Mouse (Mus musculus): Measurements from ENCODE around the gene Ankrd39.
"Not testable (repeated sequence)": the region's sequence is repeated elsewhere in the genome, so short reads cannot be mapped to it uniquely, and the experiment has no call there.

Ankrd39 gene

GRCm38 (mm10) chr1:36550075-36550863 is 3.0 kb upstream of the Ankrd39 start:
- no peak for DNase-seq

- DNase-seq: no peak
Observed at GRCm38 (mm10) chr1:36549491-36549890, 2.2 kb upstream of the Ankrd39 start.

GRCm38 (mm10) chr1:36548771-36549170 is 1.5 kb upstream of the Ankrd39 start:
- DNase-seq: no peak

GRCm38 (mm10) chr1:36547981-36548598 is 845 bp upstream of the Ankrd39 start:
- DNase-seq: peak; percentile 71 to 81

GRCm38 (mm10) chr1:36545845-36546600 is 1.2 kb downstream of the Ankrd39 start:
- DNase-seq: no peak

- no peak for DNase-seq
Observed at GRCm38 (mm10) chr1:36545382-36545781, 1.9 kb downstream of the Ankrd39 start.

GRCm38 (mm10) chr1:36542925-36543324 is 4.3 kb downstream of the Ankrd39 start:
- DNase-seq: no peak

- no peak for DNase-seq
Observed at GRCm38 (mm10) chr1:36541844-36542243, 5.4 kb downstream of the Ankrd39 start.

GRCm38 (mm10) chr1:36540807-36541206 is 6.4 kb downstream of the Ankrd39 start:
- no peak for DNase-seq

- no peak for DNase-seq
Observed at GRCm38 (mm10) chr1:36540132-36540531, 7.1 kb downstream of the Ankrd39 start.

- peak; percentile 73 to 91 for DNase-seq
Observed at GRCm38 (mm10) chr1:36539186-36539585, 8.1 kb downstream of the Ankrd39 start, which contains the start of gene Gm42417. Gm42417 (minus strand) TSS chr1:36539429.

- DNase-seq: no peak
Observed at GRCm38 (mm10) chr1:36538727-36539126, 8.5 kb downstream of the Ankrd39 start.

GRCm38 (mm10) chr1:36536783-36537182 is 10.5 kb downstream of the Ankrd39 start, which contains the start of gene Ankrd23:
Ankrd23 (minus strand) TSS chr1:36536883.
- DNase-seq: not testable (repeated sequence)

- no peak for DNase-seq
Observed at GRCm38 (mm10) chr1:36536397-36536728, 10.9 kb downstream of the Ankrd39 start.

- peak; percentile 68 to 83 for DNase-seq
Observed at GRCm38 (mm10) chr1:36535477-36536396, 11.5 kb downstream of the Ankrd39 start.

GRCm38 (mm10) chr1:36534595-36535058 is 12.6 kb downstream of the Ankrd39 start:
- DNase-seq: peak; percentile 51 to 60

- no peak for DNase-seq
Observed at GRCm38 (mm10) chr1:36533546-36533945, 13.7 kb downstream of the Ankrd39 start.

GRCm38 (mm10) chr1:36531461-36531860 is 15.8 kb downstream of the Ankrd39 start:
- DNase-seq: no peak

GRCm38 (mm10) chr1:36530962-36531361 is 16.3 kb downstream of the Ankrd39 start:
- no peak for DNase-seq

- DNase-seq: no peak
Observed at GRCm38 (mm10) chr1:36530485-36530884, 16.8 kb downstream of the Ankrd39 start.

- no peak for DNase-seq
Observed at GRCm38 (mm10) chr1:36529875-36530274, 17.4 kb downstream of the Ankrd39 start.

- DNase-seq: no peak
Observed at GRCm38 (mm10) chr1:36529274-36529673, 18.0 kb downstream of the Ankrd39 start.

Data from lung, postnatal 4 days (tissue).